In genomic region chr7:4471179-4471555, GRCm38 (mm10) we compare ENCODE assay signal across 8 mouse cellular contexts. TPM values are rescaled to one million over a fixed set of nuclear protein-coding genes. Genes with fewer than 3 reads are reported as not detected.
DNase-seq lines count a peak whose midpoint lies in the region; ATAC-seq and TF ChIP-seq lines count a peak whose summit lies in the region.

No protein-coding gene starts in this region.

- H3K4me1 ChIP-seq in embryonic fibroblast, embryonic 13.5 days (ENCODE audit: control insufficient read depth, insufficient read depth, low read length): 0 out of 2 replicates have a peak, but pooled peaks cover 4% of the 10 kb centered on the region
- H3K4me1 ChIP-seq in heart, embryonic 11.5 days (ENCODE audit: control insufficient read depth, insufficient read depth, low read length): no peaks in the 10 kb centered on the region
- 0 out of 2 replicates have a peak, but pooled peaks cover 4% of the 10 kb centered on the region for H3K4me1 ChIP-seq in kidney, embryonic 14.5 days (ENCODE audit: control insufficient read depth, insufficient read depth, low read length)
- H3K4me1 ChIP-seq in limb, embryonic 13.5 days: peaks cover 14% of the 10 kb centered on the region; the same call in 1 of the 2 replicates
- 0 out of 2 replicates have a peak, but pooled peaks cover 7% of the 10 kb centered on the region for H3K4me1 ChIP-seq in midbrain, embryonic 14.5 days (ENCODE audit: control insufficient read depth, insufficient read depth, low read length)

- H3K27me3 ChIP-seq in heart, embryonic 11.5 days (ENCODE audit: control insufficient read depth, insufficient read depth, low read length): peaks cover 37% of the 10 kb centered on the region
- H3K27me3 ChIP-seq in kidney, embryonic 14.5 days (ENCODE audit: control insufficient read depth, insufficient read depth, low read length): peaks cover 21% of the 10 kb centered on the region
- H3K27me3 ChIP-seq in limb, embryonic 13.5 days: peaks cover 75% of the 10 kb centered on the region
- H3K27me3 ChIP-seq in midbrain, embryonic 14.5 days (ENCODE audit: control insufficient read depth, insufficient read depth, low read length): peaks cover 32% of the 10 kb centered on the region
- H3K27me3 ChIP-seq in splenic B cell, adult 2 months (ENCODE audit: control insufficient read depth, insufficient read depth, low read length, poor library complexity, severe bottlenecking): no peaks in the 10 kb centered on the region

- no peaks in the 10 kb centered on the region for H3K36me3 ChIP-seq in heart, embryonic 11.5 days (ENCODE audit: control insufficient read depth, insufficient read depth, low read length)
- no peaks in the 10 kb centered on the region for H3K36me3 ChIP-seq in kidney, embryonic 14.5 days (ENCODE audit: control insufficient read depth, insufficient read depth, low read length)
- H3K36me3 ChIP-seq in limb, embryonic 13.5 days: no peaks in the 10 kb centered on the region
- H3K36me3 ChIP-seq in midbrain, embryonic 14.5 days (ENCODE audit: control insufficient read depth, insufficient read depth, low read length): no peaks in the 10 kb centered on the region
- no peaks in the 10 kb centered on the region for H3K36me3 ChIP-seq in splenic B cell, adult 2 months (ENCODE audit: control insufficient read depth, insufficient read depth, low read length, poor library complexity, severe bottlenecking)

- peak overlapping the region; percentile 40 for H3K9ac ChIP-seq in heart, embryonic 11.5 days (ENCODE audit: low read depth, low read length)
- H3K9ac ChIP-seq in kidney, embryonic 14.5 days (ENCODE audit: low read depth, low read length): peak overlapping the region; percentile 35; the same call in 1 of the 2 replicates
- H3K9ac ChIP-seq in limb, embryonic 13.5 days: peak overlapping the region; percentile 51
- H3K9ac ChIP-seq in midbrain, embryonic 14.5 days (replicated peaks; ENCODE audit: low read length): peak overlapping the region; percentile 48

- no peak overlapping the region for H3K27ac ChIP-seq in embryonic fibroblast, embryonic 13.5 days (ENCODE audit: insufficient read depth, low read length)
- H3K27ac ChIP-seq in heart, embryonic 11.5 days (ENCODE audit: low read depth, low read length): no peak overlapping the region
- H3K27ac ChIP-seq in kidney, embryonic 14.5 days (ENCODE audit: low read depth, low read length): no peak overlapping the region
- no peak overlapping the region for H3K27ac ChIP-seq in limb, embryonic 13.5 days
- no peak overlapping the region for H3K27ac ChIP-seq in midbrain, embryonic 14.5 days (replicated peaks; ENCODE audit: low read depth, low read length)

- peak overlapping the region; percentile 77 for H3K4me2 ChIP-seq in heart, embryonic 11.5 days
- H3K4me2 ChIP-seq in kidney, embryonic 14.5 days (replicated peaks; ENCODE audit: low read depth, low read length): peak overlapping the region; percentile 73
- peak overlapping the region; percentile 76 for H3K4me2 ChIP-seq in limb, embryonic 13.5 days (replicated peaks)
- peak overlapping the region; percentile 76 for H3K4me2 ChIP-seq in midbrain, embryonic 14.5 days (ENCODE audit: low read length)

- no peaks in the 10 kb centered on the region for H3K9me3 ChIP-seq in heart, embryonic 11.5 days (replicated peaks; ENCODE audit: control insufficient read depth, low read length)
- H3K9me3 ChIP-seq in kidney, embryonic 14.5 days (ENCODE audit: control insufficient read depth, low read length): no peaks in the 10 kb centered on the region
- H3K9me3 ChIP-seq in limb, embryonic 13.5 days: no peaks in the 10 kb centered on the region
- no peaks in the 10 kb centered on the region for H3K9me3 ChIP-seq in midbrain, embryonic 14.5 days (ENCODE audit: control insufficient read depth, low read length)

- peak; percentile 22 to 27 for DNase-seq in spleen, postnatal 36 days (ENCODE audit: low spot score in 2 of 2)
- DNase-seq in spleen, adult 12 weeks (ENCODE audit: low spot score): no peak
- DNase-seq in midbrain, embryonic 14.5 days: peak; percentile 92
- DNase-seq in splenic B cell, adult 2 months (ENCODE audit: low read depth, low spot score): peak; percentile 10

- TF ChIP-seq CTCF in embryonic fibroblast, embryonic 13.5 days (IDR thresholded peaks at IDR 0.05; ENCODE audit: borderline replicate concordance, insufficient read depth, low read length): peak; percentile 74

- WGBS in heart, embryonic 11.5 days (ENCODE audit: insufficient replicate concordance): 2% methylated on average over 24 of the region's 24 CpGs
- 1% methylated on average over 22 of the region's 24 CpGs for WGBS in kidney, embryonic 14.5 days
- under 1% methylated on average over 24 of the region's 24 CpGs for WGBS in limb, embryonic 13.5 days
- WGBS in midbrain, embryonic 14.5 days: 2% methylated on average over 24 of the region's 24 CpGs

- ATAC-seq in heart, embryonic 11.5 days (replicated peaks; ENCODE audit: insufficient number of reproducible peaks, low FRiP score, low TSS enrichment): peak; percentile 79
- peak; percentile 86 for ATAC-seq in kidney, embryonic 14.5 days (ENCODE audit: low FRiP score, low TSS enrichment)
- ATAC-seq in limb, embryonic 13.5 days (ENCODE audit: low FRiP score, low read depth): peak; percentile 89
- peak; percentile 87 for ATAC-seq in midbrain, embryonic 14.5 days (ENCODE audit: low FRiP score, low TSS enrichment)

- no peak for TF ChIP-seq POLR2A in embryonic fibroblast, embryonic 13.5 days (IDR thresholded peaks at IDR 0.05; ENCODE audit: low read depth, low read length)

- peak overlapping the region; percentile 32 for H3K4me3 ChIP-seq in embryonic fibroblast, embryonic 13.5 days (ENCODE audit: insufficient read depth, low read length)
- peak overlapping the region; percentile 43 for H3K4me3 ChIP-seq in heart, embryonic 11.5 days (ENCODE audit: low read depth, low read length)
- H3K4me3 ChIP-seq in kidney, embryonic 14.5 days (ENCODE audit: low read length): peak overlapping the region; percentile 39
- H3K4me3 ChIP-seq in limb, embryonic 13.5 days: peak overlapping the region; percentile 45
- peak overlapping the region; percentile 43 for H3K4me3 ChIP-seq in midbrain, embryonic 14.5 days (replicated peaks; ENCODE audit: low read depth, low read length)

RNA-seq across cellular contexts. Expression of gene Eps8l1, which starts 10.7 kb away (rescaled TPM):
- polyA plus RNA-seq in embryonic fibroblast, embryonic 13.5 days (2011; ENCODE audit: insufficient read length, low read depth, missing spikeins): 2.1 and 2.9 TPM in 2 replicates
- polyA plus RNA-seq in heart, embryonic 11.5 days (2014; fragmentation: Nextera tagmentation; extraction: Ambion mirVana): 2.8 and 4.6 TPM in 2 replicates
- polyA plus RNA-seq in kidney, embryonic 14.5 days (2014; fragmentation: Nextera tagmentation; extraction: Ambion mirVana): 3.0 and 6.8 TPM in 2 replicates
- 5.9 and 6.3 TPM in 2 replicates for polyA plus RNA-seq in limb, embryonic 13.5 days (2015; fragmentation: Nextera tagmentation; extraction: Ambion mirVana)
- polyA plus RNA-seq in midbrain, embryonic 14.5 days (2014; fragmentation: Nextera tagmentation; extraction: Ambion mirVana): 6.9 and 9.1 TPM in 2 replicates

RNA-seq across cellular contexts. Expression of gene Rdh13, which starts 25.7 kb away (rescaled TPM):
- polyA plus RNA-seq in embryonic fibroblast, embryonic 13.5 days (2011; ENCODE audit: insufficient read length, low read depth, missing spikeins): 14.7 and 16.8 TPM in 2 replicates
- polyA plus RNA-seq in heart, embryonic 11.5 days (2014; fragmentation: Nextera tagmentation; extraction: Ambion mirVana): 28.0 and 31.0 TPM in 2 replicates
- polyA plus RNA-seq in kidney, embryonic 14.5 days (2014; fragmentation: Nextera tagmentation; extraction: Ambion mirVana): 23.4 and 32.9 TPM in 2 replicates
- polyA plus RNA-seq in limb, embryonic 13.5 days (2015; fragmentation: Nextera tagmentation; extraction: Ambion mirVana): 29.2 and 32.1 TPM in 2 replicates
- 35.5 and 43.1 TPM in 2 replicates for polyA plus RNA-seq in midbrain, embryonic 14.5 days (2014; fragmentation: Nextera tagmentation; extraction: Ambion mirVana)

RNA-seq across cellular contexts. Expression of gene Ppp1r12c, which starts 30.3 kb away (rescaled TPM):
- 72.2 and 79.4 TPM in 2 replicates for polyA plus RNA-seq in embryonic fibroblast, embryonic 13.5 days (2011; ENCODE audit: insufficient read length, low read depth, missing spikeins)
- 32.9 and 33.4 TPM in 2 replicates for polyA plus RNA-seq in heart, embryonic 11.5 days (2014; fragmentation: Nextera tagmentation; extraction: Ambion mirVana)
- 50.8 and 51.2 TPM in 2 replicates for polyA plus RNA-seq in kidney, embryonic 14.5 days (2014; fragmentation: Nextera tagmentation; extraction: Ambion mirVana)
- 43.8 and 50.2 TPM in 2 replicates for polyA plus RNA-seq in limb, embryonic 13.5 days (2015; fragmentation: Nextera tagmentation; extraction: Ambion mirVana)
- 46.2 and 50.7 TPM in 2 replicates for polyA plus RNA-seq in midbrain, embryonic 14.5 days (2014; fragmentation: Nextera tagmentation; extraction: Ambion mirVana)

RNA-seq across cellular contexts. Expression of gene Tnnt1, which starts 45.0 kb away (rescaled TPM):
- 1.4 and 1.7 TPM in 2 replicates for polyA plus RNA-seq in embryonic fibroblast, embryonic 13.5 days (2011; ENCODE audit: insufficient read length, low read depth, missing spikeins)
- polyA plus RNA-seq in heart, embryonic 11.5 days (2014; fragmentation: Nextera tagmentation; extraction: Ambion mirVana): 260 and 262 TPM in 2 replicates
- polyA plus RNA-seq in kidney, embryonic 14.5 days (2014; fragmentation: Nextera tagmentation; extraction: Ambion mirVana): 13.4 and 20.6 TPM in 2 replicates
- polyA plus RNA-seq in limb, embryonic 13.5 days (2015; fragmentation: Nextera tagmentation; extraction: Ambion mirVana): 298 and 309 TPM in 2 replicates
- polyA plus RNA-seq in midbrain, embryonic 14.5 days (2014; fragmentation: Nextera tagmentation; extraction: Ambion mirVana): 2.6 and 2.7 TPM in 2 replicates

RNA-seq across cellular contexts. Expression of gene Tnni3, which starts 52.9 kb away (rescaled TPM):
- 1.2 and 4.0 TPM in 2 replicates for polyA plus RNA-seq in embryonic fibroblast, embryonic 13.5 days (2011; ENCODE audit: insufficient read length, low read depth, missing spikeins)
- 1,570 and 1,662 TPM in 2 replicates for polyA plus RNA-seq in heart, embryonic 11.5 days (2014; fragmentation: Nextera tagmentation; extraction: Ambion mirVana)
- polyA plus RNA-seq in kidney, embryonic 14.5 days (2014; fragmentation: Nextera tagmentation; extraction: Ambion mirVana): 4.9 and 8.1 TPM in 2 replicates
- 4.9 and 5.5 TPM in 2 replicates for polyA plus RNA-seq in limb, embryonic 13.5 days (2015; fragmentation: Nextera tagmentation; extraction: Ambion mirVana)
- 1.5 and 2.0 TPM in 2 replicates for polyA plus RNA-seq in midbrain, embryonic 14.5 days (2014; fragmentation: Nextera tagmentation; extraction: Ambion mirVana)
